Mouse (Mus musculus): ENCODE results near the gene Gpat3. TPM values are rescaled to one million over a fixed set of nuclear protein-coding genes. Genes with fewer than 3 reads are reported as not detected.

Gene Gpat3
- polyA plus RNA-seq, 2 experiments from 2014 or later, result 0.37 to 1.0 TPM

DNA sequence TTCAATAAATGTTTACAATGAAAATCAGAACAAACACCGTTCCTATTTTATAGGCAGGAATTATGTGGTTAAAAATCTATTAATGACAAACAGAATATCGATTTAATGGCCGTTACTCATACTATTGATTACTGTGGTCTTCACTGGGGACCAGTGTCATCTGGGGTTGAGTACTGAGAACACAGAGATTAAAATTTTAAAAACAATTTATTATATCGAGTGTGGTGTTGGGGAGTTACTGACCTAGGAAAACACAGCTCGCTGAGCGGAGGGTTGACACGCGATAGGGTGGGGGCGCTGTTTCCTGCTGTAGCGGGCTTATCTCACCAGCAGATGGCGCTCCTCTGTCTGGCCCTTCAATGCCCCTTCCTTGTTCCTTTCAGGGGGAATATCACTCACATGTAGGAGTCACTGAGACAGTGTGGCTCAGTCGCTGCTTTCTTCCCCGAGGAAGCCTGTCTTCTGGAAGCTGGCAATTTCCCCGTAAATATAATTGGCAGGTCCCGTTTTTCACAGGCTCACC lies 71.8 kb downstream of the Gpat3 start:
- ATAC-seq, result peak; percentile 25

DNA sequence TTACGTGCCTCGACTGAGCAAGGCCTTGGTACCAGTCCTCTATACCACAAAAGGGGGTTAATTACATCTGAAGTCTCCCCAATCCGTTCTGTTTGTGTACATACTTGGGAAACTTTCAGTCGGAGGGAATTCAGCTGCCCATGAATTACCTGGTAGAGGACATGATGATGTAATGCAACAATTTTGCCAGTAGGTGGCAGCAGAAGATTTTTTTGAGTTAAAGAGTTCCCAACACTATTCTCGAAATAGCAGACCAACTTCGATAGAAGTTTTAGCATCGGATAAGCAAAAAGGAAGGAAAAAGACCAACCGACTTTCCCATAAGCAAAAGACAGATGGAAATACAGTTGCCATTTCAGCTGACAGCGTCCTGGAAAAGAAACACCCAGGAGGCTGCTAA lies 73.6 kb downstream of the Gpat3 start:
- ATAC-seq, result no peak

DNA sequence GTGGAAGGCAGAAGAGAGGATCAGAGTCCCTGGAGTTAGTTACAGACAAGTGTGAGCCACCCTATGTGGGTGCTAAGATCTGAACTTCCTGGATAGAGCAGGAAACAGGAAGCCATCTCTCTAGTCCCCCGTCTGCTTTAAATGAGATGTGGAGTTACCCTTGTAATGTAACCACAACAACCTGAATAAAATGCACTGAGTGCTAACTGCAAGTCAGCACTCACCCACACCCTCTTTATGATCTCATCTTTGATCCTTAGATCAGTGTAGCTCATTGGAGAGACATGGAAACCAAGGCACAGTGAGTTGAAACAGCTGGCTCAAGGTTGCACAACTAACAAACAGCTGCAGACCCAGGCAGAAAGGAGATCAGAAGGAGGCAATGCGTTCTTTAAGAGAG lies 84.2 kb downstream of the Gpat3 start:
- ATAC-seq, result peak; percentile 57

DNA sequence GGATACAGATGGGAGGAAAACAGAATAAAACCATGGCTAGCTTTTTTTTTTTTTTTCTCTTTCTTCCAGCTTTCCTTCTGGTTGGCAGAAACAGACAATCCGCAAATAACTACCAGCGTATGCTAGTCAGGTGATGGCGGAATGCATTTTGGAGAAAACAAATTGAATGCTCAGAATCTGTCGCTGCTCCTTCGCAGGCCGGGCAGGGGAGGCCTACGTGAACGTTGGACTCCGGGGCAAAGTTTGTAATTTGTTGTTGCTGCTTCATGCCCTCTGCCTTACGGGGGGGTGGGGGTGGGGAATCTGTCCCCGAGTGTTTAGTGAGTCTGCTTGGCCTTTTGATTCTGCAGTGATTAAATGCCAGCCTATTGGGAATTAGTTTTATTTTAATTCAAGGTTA lies 98.2 kb downstream of the Gpat3 start:
- ATAC-seq, result no peak

DNA sequence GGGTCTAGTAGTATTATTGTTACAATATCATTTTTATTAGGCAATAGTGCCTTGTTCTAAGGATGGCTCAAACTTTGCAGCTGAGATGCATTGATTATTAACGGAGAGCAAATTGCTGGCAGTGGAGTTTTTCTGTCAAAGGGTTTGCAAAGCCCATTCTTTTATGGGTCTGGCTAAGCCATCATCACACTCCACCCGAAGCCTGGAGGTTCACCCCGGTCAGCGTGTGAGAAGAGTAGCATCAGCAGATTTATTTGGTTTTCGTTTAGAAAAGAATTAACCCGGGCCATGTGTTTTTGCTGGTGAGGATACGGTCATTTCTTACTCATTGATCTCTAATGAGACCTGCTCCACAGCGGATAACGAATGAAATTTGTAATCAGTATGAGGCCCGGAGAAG lies 99.8 kb downstream of the Gpat3 start:
- ATAC-seq, result no peak

Other genes starting within 250 kb of the Gpat3 start
- gene Coq2, start 170.6 kb upstream of the Gpat3 start, polyA plus RNA-seq (2017; shearing (Covaris generic)), result 1 to 10 TPM; 8.2 to 9.2 TPM
- 1 to 10 TPM in 1 of 2 experiments, under 1 TPM in 1; 0.62 to 1.4 TPM for gene Hpse, start 126.0 kb upstream of the Gpat3 start, polyA plus RNA-seq (2017; shearing (Covaris generic))
- 10 to 100 TPM; 12.3 to 12.5 TPM for gene Helq, start 47.1 kb upstream of the Gpat3 start, polyA plus RNA-seq (2017; shearing (Covaris generic))
- 100 to 1,000 TPM; 160 to 189 TPM for gene Mrps18c, start 47.1 kb upstream of the Gpat3 start, polyA plus RNA-seq (2017; shearing (Covaris generic))
- gene Abraxas1, start 24.7 kb upstream of the Gpat3 start, polyA plus RNA-seq (2017; shearing (Covaris generic)), result 10 to 100 TPM; 25.1 to 27.4 TPM

Data from activated CD4-positive, CD25-positive, alpha-beta regulatory T cell, adult 4 months (primary cell).